Mouse (Mus musculus): ENCODE results near the gene Hsd3b7. TPM values are rescaled to one million over a fixed set of nuclear protein-coding genes. Genes with fewer than 3 reads are reported as not detected.
"Not testable (repeated sequence)": the region's sequence is repeated elsewhere in the genome, so short reads cannot be mapped to it uniquely, and the experiment has no call there.

The Hsd3b7 gene
- polyA plus RNA-seq, 1 experiment, result 22.7 TPM

DNA sequence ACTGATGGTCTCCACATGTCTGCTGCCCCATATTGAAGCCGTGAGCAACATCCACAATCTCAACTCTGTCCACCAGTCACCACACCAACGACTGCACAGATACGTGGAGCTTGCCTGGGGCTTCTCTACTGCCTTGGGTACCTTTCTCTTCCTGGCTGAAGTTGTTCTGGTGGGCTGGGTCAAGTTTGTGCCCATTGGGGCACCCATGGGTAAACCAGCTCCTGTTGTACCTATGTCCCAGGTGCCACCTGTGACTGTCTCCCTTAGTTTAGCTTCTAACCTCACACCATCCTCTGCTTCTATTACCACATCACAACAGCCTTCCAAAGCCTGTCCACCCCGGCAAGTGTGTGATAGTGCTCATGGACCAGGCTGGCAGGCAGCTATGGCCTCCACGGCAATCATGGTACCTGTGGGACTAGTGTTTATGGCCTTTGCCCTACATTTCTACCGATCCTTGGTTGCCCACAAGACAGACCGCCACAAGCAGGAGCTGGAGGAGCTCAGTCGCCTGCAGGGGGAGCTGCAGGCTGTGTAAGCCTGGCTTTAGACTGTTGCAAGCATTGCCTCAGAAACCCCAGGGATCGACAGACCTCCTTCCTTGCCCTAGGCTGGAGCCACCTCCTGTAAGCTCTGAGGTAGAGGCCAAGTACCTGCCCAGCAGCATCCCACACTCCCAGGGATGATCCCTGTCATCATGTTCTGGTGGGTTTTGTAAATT lies 26.6 kb upstream of the Hsd3b7 start:
- TF ChIP-seq CTCF (IDR thresholded peaks at IDR 0.05; ENCODE audit: extremely low read depth, insufficient read depth, insufficient read length, insufficient replicate concordance) (peak; percentile 88), POLR2A (IDR thresholded peaks at IDR 0.05; ENCODE audit: low read depth, low read length) (no peak)
- Histone ChIP-seq H3K27me3 (ENCODE audit: control insufficient read depth, insufficient read depth, low read length) (no peaks in the 10 kb centered on the region), H3K27ac (ENCODE audit: insufficient read depth, low read length) (no peak overlapping the region), H3K36me3 (ENCODE audit: control insufficient read depth, insufficient read depth, low read length) (no peaks in the 10 kb centered on the region), H3K4me1 (ENCODE audit: control insufficient read depth, insufficient read depth, insufficient read length) (peaks cover 8% of the 10 kb centered on the region; the same call in 1 of the 2 replicates), H3K4me3 (ENCODE audit: extremely low read depth, insufficient read depth, insufficient read length) (no peak overlapping the region)
- 43% methylated on average over 9 of the region's 9 CpGs for WGBS
- peak; percentile 62 to 63 for DNase-seq (ENCODE audit: low read depth in 1 of 2, low spot score in 2 of 2)

DNA sequence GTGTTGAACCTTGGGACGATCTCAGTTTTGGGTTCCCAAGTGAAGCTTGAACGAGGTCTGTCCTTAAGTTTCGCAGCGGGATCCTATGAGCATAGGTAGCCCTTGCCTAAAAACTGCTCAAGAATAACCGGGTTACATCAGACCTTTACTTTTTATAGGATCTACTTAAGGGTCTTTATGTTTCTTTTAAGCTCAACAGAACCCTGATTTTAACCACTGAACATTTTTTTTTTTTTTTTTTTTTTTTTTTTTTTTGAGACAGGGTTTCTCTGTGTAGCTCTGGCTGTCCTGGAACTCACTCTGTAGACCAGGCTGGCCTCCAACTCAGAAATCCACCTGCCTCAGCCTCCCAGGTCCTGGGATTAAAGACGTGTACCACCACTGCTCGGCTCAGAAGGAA lies 24.6 kb upstream of the Hsd3b7 start:
- not testable (repeated sequence) for H3K27me3 ChIP-seq (ENCODE audit: control insufficient read depth, insufficient read depth, low read length); H3K36me3 ChIP-seq (ENCODE audit: control insufficient read depth, insufficient read depth, low read length); DNase-seq (ENCODE audit: low read depth in 1 of 2, low spot score in 2 of 2); H3K4me1 ChIP-seq (ENCODE audit: control insufficient read depth, insufficient read depth, insufficient read length); H3K4me3 ChIP-seq (ENCODE audit: extremely low read depth, insufficient read depth, insufficient read length); H3K27ac ChIP-seq (ENCODE audit: insufficient read depth, low read length)
- WGBS, result 74% methylated on average over 7 of the region's 7 CpGs

DNA sequence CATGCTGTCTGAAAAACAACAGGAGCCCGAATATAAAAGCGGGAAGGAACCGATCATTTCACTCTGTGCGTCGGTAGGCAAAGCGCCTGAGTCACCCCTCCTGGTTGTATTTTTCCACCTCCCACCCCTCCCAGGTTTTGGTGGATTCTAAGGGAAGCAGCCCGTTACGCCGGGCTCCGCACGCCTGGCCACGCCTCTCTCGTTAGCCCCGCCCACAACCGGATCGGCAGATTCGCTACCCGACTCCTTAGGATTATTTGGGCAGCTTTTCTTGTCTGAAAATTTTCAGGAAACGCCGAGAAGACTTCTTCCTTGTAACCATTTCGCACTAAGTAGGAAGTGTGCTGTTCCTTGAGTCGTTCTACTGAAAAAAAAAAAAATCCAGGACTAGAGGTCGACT lies 24.0 kb upstream of the Hsd3b7 start, which contains the start of gene Setd1a:
Gene Setd1a, plus strand, starts transcription at position 245 of the 400 bp plus-strand sequence.
- Histone ChIP-seq H3K27me3 (ENCODE audit: control insufficient read depth, insufficient read depth, low read length) (no peaks in the 10 kb centered on the region), H3K36me3 (ENCODE audit: control insufficient read depth, insufficient read depth, low read length) (peaks cover 7% of the 10 kb centered on the region), H3K4me1 (ENCODE audit: control insufficient read depth, insufficient read depth, insufficient read length) (peaks cover 5% of the 10 kb centered on the region; the same call in 1 of the 2 replicates), H3K4me3 (ENCODE audit: extremely low read depth, insufficient read depth, insufficient read length) (peak within 1 kb of the TSS; percentile 95), H3K27ac (ENCODE audit: insufficient read depth, low read length) (peak within 1 kb of the TSS; percentile 96)
- no peak for TF ChIP-seq POLR2A (IDR thresholded peaks at IDR 0.05; ENCODE audit: low read depth, low read length)
- TF ChIP-seq CTCF (IDR thresholded peaks at IDR 0.05; ENCODE audit: extremely low read depth, insufficient read depth, insufficient read length, insufficient replicate concordance), result no peak
- DNase-seq (ENCODE audit: low read depth in 1 of 2, low spot score in 2 of 2), result peak in 1 of 2 experiments; percentile 73
- WGBS, result under 1% methylated on average over 23 of the region's 23 CpGs

DNA sequence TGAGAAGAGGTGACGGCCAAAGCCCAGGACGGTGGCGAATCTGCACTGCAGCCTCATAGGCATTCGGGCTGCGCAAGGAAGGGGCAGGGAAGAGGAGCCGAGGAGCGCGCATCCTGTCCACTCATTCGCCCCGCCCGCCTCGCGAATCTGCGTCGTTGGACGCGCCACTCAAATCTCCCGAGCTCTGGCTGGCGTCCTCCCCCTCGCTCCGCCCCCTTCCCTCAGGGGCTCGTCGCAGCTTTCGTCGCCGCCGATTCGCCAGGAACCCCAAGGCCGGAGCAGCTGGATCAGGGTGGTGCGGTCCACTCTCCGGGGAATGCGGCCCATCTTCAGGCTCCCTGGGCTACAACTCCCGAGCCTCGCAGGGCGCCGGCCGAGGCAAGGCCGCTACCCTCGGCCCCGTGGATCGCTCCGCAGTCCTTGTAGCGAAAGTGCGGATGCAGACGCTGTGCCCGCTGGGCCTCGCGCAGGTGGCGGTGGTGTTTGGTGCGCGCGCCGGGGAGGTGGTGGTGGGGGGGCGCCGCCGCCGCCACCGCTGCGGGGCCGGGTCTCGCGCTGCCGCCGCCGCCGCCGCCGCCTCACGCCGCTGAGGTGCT lies 23.4 kb upstream of the Hsd3b7 start:
- peak overlapping the region; percentile 96 for H3K27ac ChIP-seq (ENCODE audit: insufficient read depth, low read length)
- H3K4me1 ChIP-seq (ENCODE audit: control insufficient read depth, insufficient read depth, insufficient read length), result peaks cover 5% of the 10 kb centered on the region; the same call in 1 of the 2 replicates
- WGBS, result under 1% methylated on average over 68 of the region's 70 CpGs
- TF ChIP-seq CTCF (IDR thresholded peaks at IDR 0.05; ENCODE audit: extremely low read depth, insufficient read depth, insufficient read length, insufficient replicate concordance) (no peak), POLR2A (IDR thresholded peaks at IDR 0.05; ENCODE audit: low read depth, low read length) (no peak)
- peak overlapping the region; percentile 95 for H3K4me3 ChIP-seq (ENCODE audit: extremely low read depth, insufficient read depth, insufficient read length)
- no peaks in the 10 kb centered on the region for H3K27me3 ChIP-seq (ENCODE audit: control insufficient read depth, insufficient read depth, low read length)
- H3K36me3 ChIP-seq (ENCODE audit: control insufficient read depth, insufficient read depth, low read length), result peaks cover 7% of the 10 kb centered on the region
- peak; percentile 94 to 95 for DNase-seq (ENCODE audit: low read depth in 1 of 2, low spot score in 2 of 2)

DNA sequence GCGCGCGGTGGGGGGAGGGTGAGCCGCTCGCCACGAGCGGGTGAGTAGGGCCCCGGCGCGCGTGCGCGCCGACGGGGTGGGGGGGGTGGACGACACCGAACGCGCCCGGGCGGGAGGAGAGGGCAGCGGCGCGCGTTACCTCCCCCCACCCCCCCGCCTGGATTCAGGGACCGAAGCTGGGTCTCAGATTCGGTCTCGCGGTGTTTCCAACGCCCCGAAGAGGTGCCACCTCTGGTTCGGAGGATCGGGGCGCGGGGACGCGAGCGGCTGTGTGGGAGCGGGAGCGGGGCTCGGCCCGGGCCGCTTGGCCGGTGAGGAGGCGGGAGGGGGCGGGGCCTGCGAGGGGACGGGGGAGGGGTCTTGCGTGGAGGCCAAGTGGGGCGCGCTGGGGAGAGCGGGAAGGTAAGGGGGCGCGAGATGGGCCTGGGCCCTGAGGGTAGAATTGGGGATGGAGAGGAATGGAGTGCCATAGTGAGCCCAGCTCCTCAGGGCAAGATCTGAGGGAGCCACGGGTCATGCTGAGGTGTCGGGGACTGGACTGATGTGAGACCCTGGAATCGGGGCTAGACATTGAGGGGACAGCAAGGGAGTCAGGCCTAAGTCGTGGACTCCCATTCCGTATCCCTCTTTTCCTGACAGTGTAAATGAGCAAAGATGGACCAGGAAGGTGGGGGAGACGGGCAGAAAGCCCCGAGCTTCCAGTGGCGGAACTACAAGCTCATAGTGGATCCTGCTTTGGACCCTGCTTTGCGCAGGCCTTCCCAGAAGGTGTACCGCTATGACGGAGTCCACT lies 22.7 kb upstream of the Hsd3b7 start:
- TF ChIP-seq CTCF (IDR thresholded peaks at IDR 0.05; ENCODE audit: extremely low read depth, insufficient read depth, insufficient read length, insufficient replicate concordance), result no peak
- no peak for TF ChIP-seq POLR2A (IDR thresholded peaks at IDR 0.05; ENCODE audit: low read depth, low read length)

DNA sequence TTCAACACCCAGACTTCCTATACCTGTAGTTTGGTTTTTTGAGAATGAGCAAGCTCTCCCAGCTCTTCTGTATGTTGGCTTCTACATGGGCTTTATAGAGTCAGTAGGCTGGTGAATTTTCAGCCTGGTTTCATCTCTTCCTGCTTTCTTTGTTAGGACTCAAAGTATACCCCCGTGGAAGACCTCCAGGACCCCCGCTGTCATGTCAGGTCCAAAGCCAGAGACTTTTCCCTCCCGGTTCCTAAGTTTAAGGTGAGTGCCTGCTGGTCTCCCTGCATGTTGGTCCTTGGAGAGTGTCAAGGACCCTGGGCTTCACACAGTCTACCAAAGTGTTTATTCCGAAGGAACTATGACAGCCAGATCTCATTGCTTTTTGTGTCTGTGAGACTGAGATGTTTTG lies 22.1 kb upstream of the Hsd3b7 start:
- peaks cover 9% of the 10 kb centered on the region for H3K36me3 ChIP-seq (ENCODE audit: control insufficient read depth, insufficient read depth, low read length)
- no peak overlapping the region for H3K27ac ChIP-seq (ENCODE audit: insufficient read depth, low read length)
- DNase-seq (ENCODE audit: low read depth in 1 of 2, low spot score in 2 of 2), result no peak
- WGBS, result 78% methylated on average over 4 of the region's 4 CpGs
- TF ChIP-seq CTCF (IDR thresholded peaks at IDR 0.05; ENCODE audit: extremely low read depth, insufficient read depth, insufficient read length, insufficient replicate concordance) (no peak), POLR2A (IDR thresholded peaks at IDR 0.05; ENCODE audit: low read depth, low read length) (no peak)
- peak overlapping the region; percentile 95 for H3K4me3 ChIP-seq (ENCODE audit: extremely low read depth, insufficient read depth, insufficient read length)
- peaks cover 5% of the 10 kb centered on the region; the same call in 1 of the 2 replicates for H3K4me1 ChIP-seq (ENCODE audit: control insufficient read depth, insufficient read depth, insufficient read length)
- H3K27me3 ChIP-seq (ENCODE audit: control insufficient read depth, insufficient read depth, low read length), result no peaks in the 10 kb centered on the region

More for the DNA sequence above, 22.7 kb upstream of the Hsd3b7 start:
- WGBS, result 2% methylated on average over 63 of the region's 66 CpGs
- H3K36me3 ChIP-seq (ENCODE audit: control insufficient read depth, insufficient read depth, low read length), result peaks cover 9% of the 10 kb centered on the region
- peak overlapping the region; percentile 95 for H3K4me3 ChIP-seq (ENCODE audit: extremely low read depth, insufficient read depth, insufficient read length)
- DNase-seq (ENCODE audit: low read depth in 1 of 2, low spot score in 2 of 2), result peak in 1 of 2 experiments; percentile 38
- H3K27ac ChIP-seq (ENCODE audit: insufficient read depth, low read length), result peak overlapping the region; percentile 96
- H3K4me1 ChIP-seq (ENCODE audit: control insufficient read depth, insufficient read depth, insufficient read length), result peaks cover 5% of the 10 kb centered on the region; the same call in 1 of the 2 replicates
- no peaks in the 10 kb centered on the region for H3K27me3 ChIP-seq (ENCODE audit: control insufficient read depth, insufficient read depth, low read length)

All from spleen, adult 2 months (tissue).